Mouse (Mus musculus): ENCODE data around the gene Prpf4. TPM values are rescaled to one million over a fixed set of nuclear protein-coding genes. Genes with fewer than 3 reads are reported as not detected.

Gene Prpf4
- polyA plus RNA-seq, 1 experiment: 21.1 TPM

DNA sequence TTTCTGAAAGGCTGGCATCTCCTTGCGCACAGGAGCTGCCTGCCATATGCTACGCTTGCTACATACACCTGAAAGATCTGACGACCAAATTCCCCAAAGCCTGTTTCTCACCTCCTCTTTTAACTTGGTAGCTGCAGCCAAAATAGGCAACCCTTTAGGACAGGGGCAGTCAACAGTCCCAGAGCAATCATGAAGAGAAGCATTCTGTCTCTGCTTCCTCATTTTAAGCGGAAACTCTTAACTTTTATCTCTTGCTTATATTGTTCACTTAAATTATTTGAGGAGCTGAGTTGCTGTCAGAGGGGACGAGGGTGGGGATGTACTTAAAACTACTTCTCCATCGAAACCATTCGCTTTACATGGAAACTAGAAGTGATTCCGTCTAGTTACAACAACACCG, 21.0 kb downstream of the Prpf4 start:
- Histone ChIP-seq H3K27ac (ENCODE audit: control insufficient read depth, insufficient read depth, low read length) (no peak overlapping the region), H3K36me3 (ENCODE audit: control insufficient read depth, insufficient read depth, low read length) (peaks cover 4% of the 10 kb centered on the region; the same call in 1 of the 2 replicates), H3K27me3 (ENCODE audit: control insufficient read depth, insufficient read depth, low read length) (no peaks in the 10 kb centered on the region; the same call in 1 of the 2 replicates), H3K4me3 (ENCODE audit: control insufficient read depth, insufficient read depth, low read length) (no peak overlapping the region), H3K4me1 (replicated peaks; ENCODE audit: control insufficient read depth, insufficient read depth, low read length) (no peaks in the 10 kb centered on the region)
- WGBS: 93% methylated on average over 9 of the region's 9 CpGs
- DNase-seq: no peak
- TF ChIP-seq POLR2A (IDR thresholded peaks at IDR 0.05; ENCODE audit: control insufficient read depth, extremely low read depth, insufficient read depth, low read length, poor library complexity) (no peak), CTCF (IDR thresholded peaks at IDR 0.05; ENCODE audit: borderline replicate concordance, control insufficient read depth, extremely low read depth, insufficient read depth, low read length, poor library complexity) (no peak)

- Histone ChIP-seq H3K27ac (ENCODE audit: control insufficient read depth, insufficient read depth, low read length) (no peak overlapping the region), H3K36me3 (ENCODE audit: control insufficient read depth, insufficient read depth, low read length) (no peaks in the 10 kb centered on the region), H3K27me3 (ENCODE audit: control insufficient read depth, insufficient read depth, low read length) (no peaks in the 10 kb centered on the region; the same call in 1 of the 2 replicates), H3K4me3 (ENCODE audit: control insufficient read depth, insufficient read depth, low read length) (no peak overlapping the region), H3K4me1 (replicated peaks; ENCODE audit: control insufficient read depth, insufficient read depth, low read length) (no peaks in the 10 kb centered on the region)
- TF ChIP-seq POLR2A (IDR thresholded peaks at IDR 0.05; ENCODE audit: control insufficient read depth, extremely low read depth, insufficient read depth, low read length, poor library complexity): no peak
- no peak for TF ChIP-seq CTCF (IDR thresholded peaks at IDR 0.05; ENCODE audit: borderline replicate concordance, control insufficient read depth, extremely low read depth, insufficient read depth, low read length, poor library complexity)
- DNase-seq: no peak
Measured at GRCm38 (mm10) chr4:62430678-62431077, 22.1 kb downstream of the Prpf4 start.

- DNase-seq: no peak
- no peak for TF ChIP-seq CTCF (IDR thresholded peaks at IDR 0.05; ENCODE audit: borderline replicate concordance, control insufficient read depth, extremely low read depth, insufficient read depth, low read length, poor library complexity)
- no peaks in the 10 kb centered on the region for H3K36me3 ChIP-seq (ENCODE audit: control insufficient read depth, insufficient read depth, low read length)
- no peak overlapping the region for H3K4me3 ChIP-seq (ENCODE audit: control insufficient read depth, insufficient read depth, low read length)
- 62% methylated on average over 4 of the region's 4 CpGs for WGBS
- no peak overlapping the region for H3K27ac ChIP-seq (ENCODE audit: control insufficient read depth, insufficient read depth, low read length)
- no peaks in the 10 kb centered on the region for H3K4me1 ChIP-seq (replicated peaks; ENCODE audit: control insufficient read depth, insufficient read depth, low read length)
- H3K27me3 ChIP-seq (ENCODE audit: control insufficient read depth, insufficient read depth, low read length): no peaks in the 10 kb centered on the region; the same call in 1 of the 2 replicates
Measured at GRCm38 (mm10) chr4:62431522-62431921, 22.9 kb downstream of the Prpf4 start.

- Histone ChIP-seq H3K4me1 (replicated peaks; ENCODE audit: control insufficient read depth, insufficient read depth, low read length) (no peaks in the 10 kb centered on the region), H3K36me3 (ENCODE audit: control insufficient read depth, insufficient read depth, low read length) (no peaks in the 10 kb centered on the region), H3K27ac (ENCODE audit: control insufficient read depth, insufficient read depth, low read length) (no peak overlapping the region), H3K27me3 (ENCODE audit: control insufficient read depth, insufficient read depth, low read length) (no peaks in the 10 kb centered on the region), H3K4me3 (ENCODE audit: control insufficient read depth, insufficient read depth, low read length) (no peak overlapping the region)
- TF ChIP-seq POLR2A (IDR thresholded peaks at IDR 0.05; ENCODE audit: control insufficient read depth, extremely low read depth, insufficient read depth, low read length, poor library complexity) (no peak), CTCF (IDR thresholded peaks at IDR 0.05; ENCODE audit: borderline replicate concordance, control insufficient read depth, extremely low read depth, insufficient read depth, low read length, poor library complexity) (no peak)
- WGBS: 85% methylated on average over 7 of the region's 7 CpGs
- no peak for DNase-seq
Measured at GRCm38 (mm10) chr4:62433939-62434870, 25.6 kb downstream of the Prpf4 start.

DNA sequence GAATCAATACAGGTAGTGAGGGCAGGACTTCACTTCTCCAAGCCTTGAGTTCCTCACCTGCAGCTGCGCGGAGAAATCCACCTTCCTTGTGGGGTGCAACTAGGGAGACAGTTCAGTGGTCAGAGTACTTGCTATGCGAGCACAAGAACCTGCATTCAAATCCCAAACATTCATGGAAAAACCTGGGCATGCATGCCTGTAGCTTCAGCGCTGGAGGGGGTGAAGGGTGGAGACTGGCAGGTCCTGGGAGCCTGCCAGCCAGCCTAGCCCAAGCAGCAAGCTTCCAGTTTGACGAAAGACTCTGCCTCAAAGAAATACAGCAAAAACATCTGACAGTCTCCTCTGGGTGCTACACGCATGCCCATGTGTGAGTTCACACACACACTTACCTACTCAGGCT, 26.5 kb downstream of the Prpf4 start, which contains the start of gene Rnf183:
Gene Rnf183 (minus strand): TSS at position 172 of the 400 bp plus-strand sequence.
- no peaks in the 10 kb centered on the region for H3K36me3 ChIP-seq (ENCODE audit: control insufficient read depth, insufficient read depth, low read length)
- 93% methylated on average over 6 of the region's 6 CpGs for WGBS
- no peak for TF ChIP-seq POLR2A (IDR thresholded peaks at IDR 0.05; ENCODE audit: control insufficient read depth, extremely low read depth, insufficient read depth, low read length, poor library complexity)
- no peak for TF ChIP-seq CTCF (IDR thresholded peaks at IDR 0.05; ENCODE audit: borderline replicate concordance, control insufficient read depth, extremely low read depth, insufficient read depth, low read length, poor library complexity)
- no peak within 1 kb of the TSS for H3K4me3 ChIP-seq (ENCODE audit: control insufficient read depth, insufficient read depth, low read length)
- H3K4me1 ChIP-seq (replicated peaks; ENCODE audit: control insufficient read depth, insufficient read depth, low read length): no peaks in the 10 kb centered on the region
- no peak within 1 kb of the TSS for H3K27ac ChIP-seq (ENCODE audit: control insufficient read depth, insufficient read depth, low read length)
- no peaks in the 10 kb centered on the region for H3K27me3 ChIP-seq (ENCODE audit: control insufficient read depth, insufficient read depth, low read length)
- no peak for DNase-seq

GRCm38 (mm10) chr4:62437256-62437778, 28.7 kb downstream of the Prpf4 start:
- no peak for DNase-seq
- 97% methylated on average over 3 of the region's 3 CpGs for whole genome bisulfite sequencing
- H3K27ac ChIP-seq (ENCODE audit: control insufficient read depth, insufficient read depth, low read length): no peak overlapping the region

More at GRCm38 (mm10) chr4:62437256-62437778, 28.7 kb downstream of the Prpf4 start:
- Histone ChIP-seq H3K4me3 (ENCODE audit: control insufficient read depth, insufficient read depth, low read length) (no peak overlapping the region), H3K27me3 (ENCODE audit: control insufficient read depth, insufficient read depth, low read length) (no peaks in the 10 kb centered on the region), H3K36me3 (ENCODE audit: control insufficient read depth, insufficient read depth, low read length) (no peaks in the 10 kb centered on the region), H3K4me1 (replicated peaks; ENCODE audit: control insufficient read depth, insufficient read depth, low read length) (no peaks in the 10 kb centered on the region)
- no peak for TF ChIP-seq CTCF (IDR thresholded peaks at IDR 0.05; ENCODE audit: borderline replicate concordance, control insufficient read depth, extremely low read depth, insufficient read depth, low read length, poor library complexity)

Data from thymus, adult 2 months (tissue).